Mouse (Mus musculus): Measurements from ENCODE around the gene Zbtb16.

DNA sequence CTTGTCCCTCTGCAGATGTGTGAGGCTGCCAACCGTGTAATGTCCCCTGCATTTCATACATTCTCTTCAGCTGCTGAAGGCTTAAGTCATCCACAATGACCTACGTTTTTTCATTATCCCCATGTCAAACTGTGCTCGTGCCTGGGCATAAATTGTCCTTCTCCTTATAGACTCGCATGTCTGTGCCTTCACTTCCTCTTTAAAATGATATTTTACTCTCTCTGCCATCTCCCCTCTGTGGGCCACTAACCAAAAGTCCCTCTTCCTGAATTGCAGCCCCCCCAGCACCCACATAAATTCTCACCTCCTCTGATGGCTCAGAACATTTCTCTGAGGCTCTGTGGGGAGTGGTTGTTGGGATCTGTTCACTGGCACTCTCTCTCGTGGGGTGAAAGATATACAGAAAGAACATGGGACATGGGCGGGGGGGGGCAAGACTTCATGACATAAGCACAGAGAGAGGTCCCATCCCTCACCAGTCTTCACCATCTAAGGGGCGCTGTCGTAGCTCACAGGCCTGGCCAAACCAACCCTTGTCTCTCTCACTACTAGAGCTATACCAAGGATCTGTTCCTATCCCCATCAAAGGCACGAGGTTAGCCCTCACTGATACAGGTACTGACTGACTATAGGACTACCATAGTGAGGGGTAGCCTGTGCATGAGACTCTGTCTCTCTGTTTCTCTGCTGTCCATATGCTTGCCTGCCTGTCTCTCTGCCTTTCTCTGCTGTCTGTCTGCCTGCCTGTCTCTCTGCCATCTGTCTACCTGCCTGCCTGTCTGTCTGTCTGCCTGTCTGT lies 174.6 kb downstream of the Zbtb16 start:
- no peak for TF ChIP-seq POLR2A (IDR thresholded peaks at IDR 0.05; ENCODE audit: low read depth, low read length)
- TF ChIP-seq CTCF (conservative IDR thresholded peaks at IDR 0.05; ENCODE audit: insufficient read depth, insufficient read length, low read depth, low read length) = no peak

Data from kidney, adult 2 months (tissue).